Mouse (Mus musculus) liver, adult 2 months (tissue): ENCODE measurements around the gene Stox2. TPM values are rescaled to one million over a fixed set of nuclear protein-coding genes. Genes with fewer than 3 reads are reported as not detected.

Experiments used
- DNase-seq: peaks from one replicate; pipeline ENCODE4 v3.0.0-alpha.2; 2011; ENCODE audit warnings: low read depth, low spot score; ENCODE audit errors: extremely low read depth
- H3K27ac ChIP-seq: fragments of 200-500 bp; replicated peaks from 2 replicates; pipeline ENCODE4 v1.5.1; 2012; ENCODE audit warnings: low read depth, mild to moderate bottlenecking, control low read depth, inconsistent platforms, low read length; ENCODE audit not compliant: insufficient read depth
- H3K27me3 ChIP-seq: fragments of 200-500 bp; 2 replicates; pipeline ENCODE4 v1.6.1; 2012; ENCODE audit warnings: mild to moderate bottlenecking, moderate library complexity, low read length, inconsistent platforms; ENCODE audit not compliant: control insufficient read depth, insufficient read depth
- H3K36me3 ChIP-seq: fragments of 200-500 bp; 2 replicates; pipeline ENCODE4 v1.6.1; 2012; ENCODE audit warnings: low read length, inconsistent platforms; ENCODE audit not compliant: control insufficient read depth, insufficient read depth
- H3K4me1 ChIP-seq: fragments of 200-500 bp; 2 replicates; pipeline ENCODE4 v1.6.1; 2011; ENCODE audit warnings: low read length; ENCODE audit not compliant: control insufficient read depth, insufficient read depth
- H3K4me3 ChIP-seq: fragments of 200-500 bp; 2 replicates; pipeline ENCODE4 v1.5.1; 2011; ENCODE audit warnings: low read depth, mild to moderate bottlenecking, control low read depth, low read length, moderate library complexity; ENCODE audit not compliant: insufficient read depth
- H3K79me2 ChIP-seq: fragments of 200-500 bp; 2 replicates; pipeline ENCODE4 v1.6.1; 2012; ENCODE audit warnings: inconsistent platforms, mild to moderate bottlenecking, low read length, moderate library complexity; ENCODE audit not compliant: control insufficient read depth, insufficient read depth
- H3K9ac ChIP-seq: fragments of 200-500 bp; 2 replicates; pipeline ENCODE4 v1.6.1; 2012; ENCODE audit warnings: low read depth, mild to moderate bottlenecking, control low read depth, inconsistent platforms, low read length
- CTCF ChIP-seq: fragments of 200-500 bp; IDR thresholded peaks from 2 replicates; pipeline ENCODE4 v1.5.1; 2011; ENCODE audit warnings: low read depth, low read length, control low read depth
- POLR2A ChIP-seq: fragments of 200-500 bp; IDR thresholded peaks from 2 replicates; pipeline ENCODE4 v1.6.1; 2011; ENCODE audit warnings: low read length, control low read depth; ENCODE audit not compliant: insufficient read depth; ENCODE audit errors: extremely low read depth
- WGBS: fragments of 180-500 bp; shearing (Covaris S2); methylation state at CpG from one replicate; pipeline ENCODE4 v1.1.7; 2018; 5-methylcytosine and 5-hydroxymethylcytosine counted together
- polyA plus RNA-seq: library from polyadenylated mRNA; depleted of rRNA; stranded (reverse); fragments of >200 nt; gene quantifications from 2 replicates; pipeline ENCODE4 v1.2.3, GENCODE M21; 2012
- total RNA-seq: library from RNA; depleted of rRNA; stranded (reverse); fragments of >200 nt; gene quantifications from 2 replicates; pipeline ENCODE4 v1.2.3, GENCODE M21; 2014

Stox2 gene
- total and polyA plus RNA-seq, 2 experiments = 0.26 to 1.0 TPM

DNA sequence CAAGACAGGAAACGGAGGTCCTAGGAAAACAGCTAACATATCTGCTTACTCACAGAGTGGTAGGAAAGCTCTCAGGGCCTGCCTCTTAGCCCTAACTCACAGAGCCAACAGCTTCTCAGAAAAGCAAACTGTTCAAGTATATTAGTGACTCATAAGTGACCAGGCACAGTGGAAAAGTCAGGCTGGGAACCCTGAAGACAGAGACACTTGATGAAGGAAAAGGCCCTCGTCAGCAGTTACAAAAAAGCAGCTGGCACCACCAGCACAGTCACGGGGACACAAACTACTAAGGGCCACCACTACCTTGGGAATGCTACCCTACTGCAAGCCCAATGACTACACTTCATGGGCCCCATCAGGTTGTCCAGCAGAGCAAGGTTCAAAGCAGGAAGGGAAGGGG, 168.0 kb downstream of the Stox2 start:
- 84% methylated on average over 3 of the region's 3 CpGs for WGBS
- no peaks in the 10 kb centered on the region for H3K27me3 ChIP-seq
- DNase-seq = no peak
- no peak overlapping the region for H3K9ac ChIP-seq
- H3K36me3 ChIP-seq = no peaks in the 10 kb centered on the region
- TF ChIP-seq POLR2A (no peak), CTCF (no peak)
- no peaks in the 10 kb centered on the region for H3K79me2 ChIP-seq
- no peak overlapping the region for H3K27ac ChIP-seq
- no peak overlapping the region for H3K4me3 ChIP-seq
- no peaks in the 10 kb centered on the region for H3K4me1 ChIP-seq

GRCm38 (mm10) chr8:47268931-47269330, 177.2 kb downstream of the Stox2 start:
- H3K27ac ChIP-seq = no peak overlapping the region
- no peak for DNase-seq
- no peak overlapping the region for H3K4me3 ChIP-seq
- no peak overlapping the region for H3K9ac ChIP-seq
- 91% methylated on average over 6 of the region's 6 CpGs for WGBS
- no peak for TF ChIP-seq CTCF
- no peak for TF ChIP-seq POLR2A
- no peaks in the 10 kb centered on the region for H3K79me2 ChIP-seq
- no peaks in the 10 kb centered on the region for H3K4me1 ChIP-seq
- no peaks in the 10 kb centered on the region for H3K36me3 ChIP-seq
- H3K27me3 ChIP-seq = no peaks in the 10 kb centered on the region

DNA sequence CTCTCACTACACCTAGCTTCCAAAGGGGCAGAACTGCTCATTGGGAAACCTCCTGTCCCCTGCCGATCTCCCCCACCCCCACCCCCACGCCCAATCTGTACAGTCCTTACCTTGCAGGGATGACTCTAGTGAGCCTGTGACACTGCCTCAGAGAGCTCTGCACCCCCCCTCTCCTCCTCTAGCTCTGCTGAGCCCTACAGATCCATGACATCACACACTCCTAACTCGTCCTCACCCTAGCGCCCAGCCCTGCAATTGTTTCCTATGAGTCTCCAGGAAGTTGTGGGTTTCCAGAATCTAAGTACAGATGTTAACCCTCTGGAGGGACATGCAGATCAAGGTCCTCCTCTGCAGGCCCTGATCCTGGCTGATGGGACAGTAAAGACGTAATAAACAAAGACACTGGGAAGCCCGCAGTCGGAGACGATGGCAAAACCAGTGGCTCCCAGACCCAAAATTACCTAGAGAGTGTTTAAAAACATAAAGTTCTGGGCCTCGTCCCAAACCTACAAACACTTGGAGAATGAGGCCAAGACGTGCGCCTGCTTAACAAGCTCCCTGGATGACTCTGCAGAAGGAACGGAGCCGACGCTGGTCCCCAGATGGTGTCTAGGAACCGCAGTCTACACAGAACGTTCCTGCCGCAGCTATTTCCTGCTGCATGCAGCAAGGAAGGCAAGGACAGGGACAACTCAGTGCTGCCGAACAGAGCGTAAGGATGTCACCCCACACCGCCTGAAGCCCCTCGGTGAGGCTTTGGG, 177.9 kb downstream of the Stox2 start:
- TF ChIP-seq POLR2A = no peak
- no peak for TF ChIP-seq CTCF
- DNase-seq = no peak
- H3K4me1 ChIP-seq = no peaks in the 10 kb centered on the region
- no peak overlapping the region for H3K27ac ChIP-seq
- no peak overlapping the region for H3K4me3 ChIP-seq
- H3K9ac ChIP-seq = no peak overlapping the region
- no peaks in the 10 kb centered on the region for H3K36me3 ChIP-seq
- 77% methylated on average over 21 of the region's 21 CpGs for WGBS
- H3K79me2 ChIP-seq = no peaks in the 10 kb centered on the region
- no peaks in the 10 kb centered on the region for H3K27me3 ChIP-seq

GRCm38 (mm10) chr8:47263070-47263843, 182.9 kb downstream of the Stox2 start:
- Histone ChIP-seq H3K36me3 (no peaks in the 10 kb centered on the region), H3K4me1 (no peaks in the 10 kb centered on the region), H3K27me3 (no peaks in the 10 kb centered on the region), H3K27ac (no peak overlapping the region), H3K4me3 (no peak overlapping the region), H3K79me2 (no peaks in the 10 kb centered on the region), H3K9ac (no peak overlapping the region)
- TF ChIP-seq POLR2A = no peak
- no peak for TF ChIP-seq CTCF
- WGBS = 92% methylated on average over 17 of the region's 17 CpGs
- DNase-seq = no peak

GRCm38 (mm10) chr8:47260751-47261474, 185.2 kb downstream of the Stox2 start:
- DNase-seq = no peak
- H3K4me3 ChIP-seq = no peak overlapping the region
- H3K27me3 ChIP-seq = no peaks in the 10 kb centered on the region
- H3K36me3 ChIP-seq = no peaks in the 10 kb centered on the region
- no peaks in the 10 kb centered on the region for H3K4me1 ChIP-seq
- no peaks in the 10 kb centered on the region for H3K79me2 ChIP-seq
- H3K27ac ChIP-seq = no peak overlapping the region
- WGBS = 64% methylated on average over 12 of the region's 12 CpGs
- TF ChIP-seq CTCF (no peak), POLR2A (no peak)
- H3K9ac ChIP-seq = no peak overlapping the region
